ENCODE assay signal across 8 mouse cellular contexts in genomic region chr4:145199982-145200699, GRCm38 (mm10). TPM values are rescaled to one million over a fixed set of nuclear protein-coding genes. Genes with fewer than 3 reads are reported as not detected.
DNase-seq lines count a peak whose midpoint lies in the region; ATAC-seq and TF ChIP-seq lines count a peak whose summit lies in the region.

No protein-coding gene starts in this region.

- no peaks in the 10 kb centered on the region for H3K27me3 ChIP-seq in kidney, embryonic 15.5 days
- H3K27me3 ChIP-seq in heart, adult 2 months (ENCODE audit: control insufficient read depth, insufficient read depth, low read length), result no peaks in the 10 kb centered on the region
- H3K27me3 ChIP-seq in megakaryocyte, embryonic 14.5 days (replicated peaks), result no peaks in the 10 kb centered on the region
- H3K27me3 ChIP-seq in midbrain, embryonic 14.5 days (ENCODE audit: control insufficient read depth, insufficient read depth, low read length), result no peaks in the 10 kb centered on the region
- H3K27me3 ChIP-seq in forebrain, embryonic 16.5 days (replicated peaks; ENCODE audit: control insufficient read depth, insufficient read depth, low read length), result 0 out of 2 replicates have a peak, but pooled peaks cover 2% of the 10 kb centered on the region

- peaks cover 14% of the 10 kb centered on the region for H3K4me1 ChIP-seq in kidney, embryonic 15.5 days
- H3K4me1 ChIP-seq in heart, adult 2 months (ENCODE audit: control insufficient read depth, insufficient read depth, low read length), result peaks cover 13% of the 10 kb centered on the region
- H3K4me1 ChIP-seq in megakaryocyte, embryonic 14.5 days, result peaks cover 60% of the 10 kb centered on the region
- no peaks in the 10 kb centered on the region for H3K4me1 ChIP-seq in midbrain, embryonic 14.5 days (ENCODE audit: control insufficient read depth, insufficient read depth, low read length)
- peaks cover 1% of the 10 kb centered on the region; the same call in 1 of the 2 replicates for H3K4me1 ChIP-seq in forebrain, embryonic 16.5 days (replicated peaks; ENCODE audit: control insufficient read depth, insufficient read depth, low read length)

- no peak for TF ChIP-seq POLR2A in heart, adult 2 months (IDR thresholded peaks at IDR 0.05; ENCODE audit: insufficient read depth, low read depth, low read length)

- H3K9me3 ChIP-seq in kidney, embryonic 15.5 days (replicated peaks), result no peaks in the 10 kb centered on the region
- no peaks in the 10 kb centered on the region for H3K9me3 ChIP-seq in megakaryocyte, embryonic 14.5 days
- H3K9me3 ChIP-seq in midbrain, embryonic 14.5 days (ENCODE audit: control insufficient read depth, low read length), result no peaks in the 10 kb centered on the region
- H3K9me3 ChIP-seq in forebrain, embryonic 16.5 days (ENCODE audit: control insufficient read depth, low read length), result no peaks in the 10 kb centered on the region

- H3K27ac ChIP-seq in kidney, embryonic 15.5 days, result peak overlapping the region; percentile 41
- H3K27ac ChIP-seq in heart, adult 2 months, result peak overlapping the region; percentile 74
- H3K27ac ChIP-seq in midbrain, embryonic 14.5 days (replicated peaks; ENCODE audit: low read depth, low read length), result no peak overlapping the region
- no peak overlapping the region for H3K27ac ChIP-seq in forebrain, embryonic 16.5 days (ENCODE audit: low read length)

- TF ChIP-seq EP300 in heart, adult 2 months (IDR thresholded peaks at IDR 0.05; ENCODE audit: insufficient read depth, low read depth, low read length), result peak; percentile 61; the same call in 1 of the 2 replicates

- no peak for DNase-seq in kidney, adult 11 months
- peak; percentile 31 for DNase-seq in R1 (ENCODE audit: low read depth, low spot score)
- DNase-seq in heart, adult 2 months, result peak; percentile 60 to 75
- DNase-seq in layer of hippocampus, adult 9-11 months, result peak; percentile 69
- no peak for DNase-seq in midbrain, embryonic 14.5 days

- H3K36me3 ChIP-seq in kidney, embryonic 15.5 days, result no peaks in the 10 kb centered on the region
- no peaks in the 10 kb centered on the region for H3K36me3 ChIP-seq in heart, adult 2 months (ENCODE audit: control insufficient read depth, insufficient read depth, low read length)
- H3K36me3 ChIP-seq in megakaryocyte, embryonic 14.5 days (replicated peaks; ENCODE audit: low read length), result no peaks in the 10 kb centered on the region
- no peaks in the 10 kb centered on the region for H3K36me3 ChIP-seq in midbrain, embryonic 14.5 days (ENCODE audit: control insufficient read depth, insufficient read depth, low read length)
- H3K36me3 ChIP-seq in forebrain, embryonic 16.5 days (ENCODE audit: control insufficient read depth, insufficient read depth), result no peaks in the 10 kb centered on the region

- ATAC-seq in kidney, embryonic 15.5 days (replicated peaks; ENCODE audit: low FRiP score), result peak; percentile 84
- no peak for ATAC-seq in midbrain, embryonic 14.5 days (ENCODE audit: low FRiP score, low TSS enrichment)
- no peak for ATAC-seq in forebrain, embryonic 16.5 days

- H3K9ac ChIP-seq in kidney, embryonic 15.5 days, result no peak overlapping the region
- peak overlapping the region; percentile 60 for H3K9ac ChIP-seq in heart, adult 2 months (ENCODE audit: low read depth, low read length)
- no peak overlapping the region for H3K9ac ChIP-seq in midbrain, embryonic 14.5 days (replicated peaks; ENCODE audit: low read length)
- H3K9ac ChIP-seq in forebrain, embryonic 16.5 days (replicated peaks; ENCODE audit: low read depth, low read length), result no peak overlapping the region

- H3K4me2 ChIP-seq in kidney, embryonic 15.5 days, result peak overlapping the region; percentile 32; the same call in 1 of the 2 replicates
- H3K4me2 ChIP-seq in midbrain, embryonic 14.5 days (ENCODE audit: low read length), result no peak overlapping the region
- no peak overlapping the region for H3K4me2 ChIP-seq in forebrain, embryonic 16.5 days (ENCODE audit: low read length)

- no peak for TF ChIP-seq CTCF in heart, adult 2 months (IDR thresholded peaks at IDR 0.05)

- no peak overlapping the region for H3K4me3 ChIP-seq in kidney, embryonic 15.5 days (replicated peaks)
- H3K4me3 ChIP-seq in heart, adult 2 months, result no peak overlapping the region
- peak overlapping the region; percentile 82 for H3K4me3 ChIP-seq in megakaryocyte, embryonic 14.5 days (replicated peaks)
- no peak overlapping the region for H3K4me3 ChIP-seq in midbrain, embryonic 14.5 days (replicated peaks; ENCODE audit: low read depth, low read length)
- H3K4me3 ChIP-seq in forebrain, embryonic 16.5 days (replicated peaks; ENCODE audit: low read length), result no peak overlapping the region

- intact Hi-C loops in heart, adult 2 months (cut with DNase I), result loop anchor here (5.0 kb wide), 1 partner anchor 87 kb away; no protein-coding TSS in a partner anchor

- whole genome bisulfite sequencing in kidney, embryonic 15.5 days, result 19% methylated on average over 11 of the region's 11 CpGs
- 17% methylated on average over 11 of the region's 11 CpGs for WGBS in heart, adult 2 months
- 54% methylated on average over 11 of the region's 11 CpGs for WGBS in midbrain, embryonic 14.5 days
- WGBS in forebrain, embryonic 16.5 days, result 57% methylated on average over 11 of the region's 11 CpGs

- H3K79me2 ChIP-seq in heart, adult 2 months (replicated peaks; ENCODE audit: control insufficient read depth, insufficient read depth, low read length), result no peaks in the 10 kb centered on the region

RNA-seq across cellular contexts. Expression of gene Vps13d, which starts 5.3 kb away (rescaled TPM):
- polyA plus RNA-seq in kidney, embryonic 15.5 days (2015; fragmentation: Nextera tagmentation; extraction: Ambion mirVana), result 9.9 and 10.1 TPM in 2 replicates
- total RNA-seq in heart, adult 2 months (2021), result 10 to 100 TPM; 65.8 to 77.1 TPM
- polyA plus RNA-seq in heart, adult 2 months (2012; rRNA removed), result 24.8 and 41.5 TPM in 2 replicates
- polyA plus RNA-seq in megakaryocyte, embryonic 14.5 days (2012; ENCODE audit: insufficient read depth, low replicate concordance), result 1.7 and 20.6 TPM in 2 replicates
- 11.9 and 13.3 TPM in 2 replicates for polyA plus RNA-seq in midbrain, embryonic 14.5 days (2014; fragmentation: Nextera tagmentation; extraction: Ambion mirVana)
- 9.2 and 9.4 TPM in 2 replicates for polyA plus RNA-seq in forebrain, embryonic 16.5 days (2015; fragmentation: Nextera tagmentation; extraction: Ambion mirVana)

RNA-seq across cellular contexts. Expression of gene Tnfrsf1b, which starts 46.5 kb away (rescaled TPM):
- polyA plus RNA-seq in kidney, embryonic 15.5 days (2015; fragmentation: Nextera tagmentation; extraction: Ambion mirVana), result 3.2 and 3.5 TPM in 2 replicates
- 1 to 10 TPM; 4.8 to 5.4 TPM for total RNA-seq in heart, adult 2 months (2021)
- polyA plus RNA-seq in heart, adult 2 months (2012; rRNA removed), result 7.6 and 10.9 TPM in 2 replicates
- polyA plus RNA-seq in megakaryocyte, embryonic 14.5 days (2012; ENCODE audit: insufficient read depth, low replicate concordance), result 2.3 and 9.7 TPM in 2 replicates
- 1.6 and 2.7 TPM in 2 replicates for polyA plus RNA-seq in midbrain, embryonic 14.5 days (2014; fragmentation: Nextera tagmentation; extraction: Ambion mirVana)
- 2.4 and 2.5 TPM in 2 replicates for polyA plus RNA-seq in forebrain, embryonic 16.5 days (2015; fragmentation: Nextera tagmentation; extraction: Ambion mirVana)

Comparison
In these comparisons a context has a peak if more than half of its experiments do, and no peak if none do; other contexts are left out.
1. H3K27ac ChIP-seq: peak in kidney, embryonic 15.5 days (single experiment) and heart, adult 2 months (single experiment); none in midbrain, embryonic 14.5 days (single experiment) and forebrain, embryonic 16.5 days (single experiment).
2. DNase-seq: peak in R1 (single experiment), heart, adult 2 months (2 of 2) and layer of hippocampus, adult 9-11 months (single experiment); none in kidney, adult 11 months (single experiment) and midbrain, embryonic 14.5 days (single experiment).